Mouse (Mus musculus) liver, embryonic 14.5 days (tissue): ENCODE results near the gene Rtl5. TPM values are rescaled to one million over a fixed set of nuclear protein-coding genes. Genes with fewer than 3 reads are reported as not detected.
A peak's percentile ranks its signal among the peaks of the same experiment; 100 is the strongest.

Experiments used
- ATAC-seq: fragments of 200-750 bp; cut with Nextera tagmentation; 2 replicates; pipeline ENCODE4 v1.8.0; 2017; ENCODE audit warnings: moderate number of reproducible peaks, mild to moderate bottlenecking, moderate library complexity; ENCODE audit not compliant: insufficient read depth
- DNase-seq, 3 experiments: peaks; one replicate each; pipeline ENCODE4 v3.0.0-alpha.2; 2012 to 2013; ENCODE audit warnings: low read depth in 3 of 3, low spot score in 3 of 3
- H3K27ac ChIP-seq: fragments of 300-500 bp; sonication (generic); 2 replicates; pipeline ENCODE4 v1.5.1; 2014; ENCODE audit warnings: moderate library complexity, mild to moderate bottlenecking, control low read depth, inconsistent platforms
- H3K27me3 ChIP-seq: fragments of 300-500 bp; sonication (generic); 2 replicates; pipeline ENCODE4 v1.6.1; 2014; ENCODE audit warnings: mild to moderate bottlenecking, low read length, moderate library complexity; ENCODE audit not compliant: control insufficient read depth, insufficient read depth
- H3K36me3 ChIP-seq: fragments of 300-500 bp; sonication (generic); replicated peaks from 2 replicates; pipeline ENCODE4 v1.6.1; 2014; ENCODE audit warnings: low read depth; ENCODE audit not compliant: control insufficient read depth, insufficient read depth
- H3K4me1 ChIP-seq, 2 experiments: fragments of 200-500 bp in 1 of 2; fragments of 300-500 bp in 1 of 2; sonication (generic) in 1 of 2; replicated peaks; 2 replicates each; pipeline ENCODE4 v1.6.1; 2012 to 2014; ENCODE audit warnings: antibody characterized with exemption in 1 of 2, inconsistent platforms in 1 of 2, low read length in 1 of 2; ENCODE audit not compliant: control insufficient read depth in 2 of 2, insufficient read depth in 2 of 2
- H3K4me2 ChIP-seq: fragments of 300-500 bp; sonication (generic); 2 replicates; pipeline ENCODE4 v1.6.1; 2014; ENCODE audit warnings: low read depth, mild to moderate bottlenecking, control low read depth, moderate library complexity
- H3K4me3 ChIP-seq, 2 experiments: fragments of 200-500 bp in 1 of 2; fragments of 300-500 bp in 1 of 2; sonication (generic) in 1 of 2; 2 replicates each; pipeline ENCODE4 v1.5.1; 2012 to 2014; ENCODE audit warnings: low read depth in 2 of 2, low read length in 2 of 2, mild to moderate bottlenecking in 2 of 2, control low read depth in 1 of 2, inconsistent platforms in 1 of 2, moderate library complexity in 1 of 2; ENCODE audit not compliant: insufficient read depth in 1 of 2
- H3K9ac ChIP-seq: fragments of 300-500 bp; sonication (generic); replicated peaks from 2 replicates; pipeline ENCODE4 v1.6.1; 2014; ENCODE audit warnings: mild to moderate bottlenecking, control low read depth, moderate library complexity
- H3K9me3 ChIP-seq: fragments of 300-500 bp; sonication (generic); 2 replicates; pipeline ENCODE4 v1.6.1; 2016; ENCODE audit warnings: low read length, mixed read lengths; ENCODE audit not compliant: control insufficient read depth
- CTCF ChIP-seq: IDR thresholded peaks from 2 replicates; pipeline ENCODE4 v1.5.1; 2016; ENCODE audit warnings: antibody characterized with exemption, low read depth, control low read depth
- EP300 ChIP-seq: IDR thresholded peaks from 2 replicates; pipeline ENCODE4 v1.6.1; 2016; ENCODE audit warnings: antibody characterized with exemption, low read depth
- WGBS: fragments of 180-500 bp; shearing (Covaris S2); extraction: QIAGEN DNeasy Blood & Tissue Kit; methylation state at CpG from one replicate; pipeline ENCODE4 v1.1.7; 2014; ENCODE audit not compliant: insufficient replicate concordance; 5-methylcytosine and 5-hydroxymethylcytosine counted together
- polyA plus RNA-seq, 2 experiments: library from polyadenylated mRNA; depleted of rRNA in 1 of 2; stranded (reverse) in 1 of 2; unstranded in 1 of 2; fragments of >200 nt; fragmentation: Nextera tagmentation in 1 of 2; extraction: Ambion mirVana in 1 of 2; gene quantifications; 2 replicates each; pipeline versions ENCODE4 v1.2.1 to v1.2.3; 2012 to 2014

Gene Rtl5
- polyA plus RNA-seq, 2 experiments = 0.04 to 1.1 TPM

GRCm38 (mm10) chrX:102032431-102032830, 38.7 kb downstream of the Rtl5 start:
- 71% methylated on average over 8 of the region's 8 CpGs for WGBS
- Histone ChIP-seq H3K27me3 (no peaks in the 10 kb centered on the region; the same call in 1 of the 2 replicates), H3K4me3 (no peak overlapping the region), H3K27ac (no peak overlapping the region), H3K4me2 (no peak overlapping the region), H3K9ac (no peak overlapping the region), H3K4me1 (peaks cover 0 to 7% of the 10 kb centered on the region in 2 experiments; a peak in 2 of 4 replicates), H3K9me3 (no peaks in the 10 kb centered on the region), H3K36me3 (no peaks in the 10 kb centered on the region)
- ATAC-seq (no peak), DNase-seq (no peak)
- TF ChIP-seq EP300 (no peak), CTCF (no peak)

- Histone ChIP-seq H3K4me2 (no peak overlapping the region), H3K36me3 (no peaks in the 10 kb centered on the region), H3K27ac (no peak overlapping the region), H3K27me3 (no peaks in the 10 kb centered on the region; the same call in 1 of the 2 replicates), H3K4me1 (peaks cover 0 to 5% of the 10 kb centered on the region in 2 experiments; a peak in 2 of 4 replicates), H3K9me3 (no peaks in the 10 kb centered on the region), H3K9ac (no peak overlapping the region), H3K4me3 (no peak overlapping the region)
- DNase-seq = peak in 1 of 3 experiments; percentile 14
- ATAC-seq = no peak
- TF ChIP-seq CTCF (no peak), EP300 (no peak)
- 28% methylated on average over 6 of the region's 6 CpGs for WGBS
Measured at GRCm38 (mm10) chrX:102031851-102032250, 39.3 kb downstream of the Rtl5 start.

- 34% methylated on average over 3 of the region's 3 CpGs for WGBS
- no peak for ATAC-seq
- Histone ChIP-seq H3K4me2 (no peak overlapping the region), H3K27ac (no peak overlapping the region), H3K36me3 (no peaks in the 10 kb centered on the region), H3K4me3 (no peak overlapping the region), H3K27me3 (no peaks in the 10 kb centered on the region; the same call in 1 of the 2 replicates), H3K9me3 (no peaks in the 10 kb centered on the region), H3K9ac (no peak overlapping the region), H3K4me1 (no peaks in the 10 kb centered on the region)
- no peak for TF ChIP-seq EP300
- no peak for TF ChIP-seq CTCF
- no peak for DNase-seq
Measured at GRCm38 (mm10) chrX:102024976-102025375, 46.1 kb downstream of the Rtl5 start.

GRCm38 (mm10) chrX:102019471-102020240, 51.4 kb downstream of the Rtl5 start:
- TF ChIP-seq EP300 = no peak
- TF ChIP-seq CTCF = no peak
- Histone ChIP-seq H3K4me2 (no peak overlapping the region), H3K36me3 (no peaks in the 10 kb centered on the region), H3K27me3 (no peaks in the 10 kb centered on the region), H3K27ac (no peak overlapping the region), H3K4me1 (no peaks in the 10 kb centered on the region; a peak in 1 of 4 replicates), H3K9ac (no peak overlapping the region), H3K4me3 (no peak overlapping the region), H3K9me3 (no peaks in the 10 kb centered on the region)
- ATAC-seq = no peak
- WGBS = 51% methylated on average over 7 of the region's 7 CpGs
- DNase-seq = no peak

GRCm38 (mm10) chrX:102018890-102019289, 52.2 kb downstream of the Rtl5 start:
- Histone ChIP-seq H3K4me1 (no peaks in the 10 kb centered on the region; a peak in 1 of 4 replicates), H3K4me3 (no peak overlapping the region), H3K27me3 (no peaks in the 10 kb centered on the region; the same call in 1 of the 2 replicates), H3K9ac (no peak overlapping the region), H3K9me3 (no peaks in the 10 kb centered on the region), H3K36me3 (no peaks in the 10 kb centered on the region), H3K4me2 (no peak overlapping the region), H3K27ac (no peak overlapping the region)
- ATAC-seq (no peak), DNase-seq (no peak)
- TF ChIP-seq EP300 = no peak
- TF ChIP-seq CTCF = no peak
- WGBS = 60% methylated on average over 3 of the region's 3 CpGs
